Mouse (Mus musculus): ENCODE results near the gene Hemk1. TPM values are rescaled to one million over a fixed set of nuclear protein-coding genes. Genes with fewer than 3 reads are reported as not detected.

The Hemk1 gene
- polyA plus RNA-seq, 1 experiment, result 15.2 TPM

DNA sequence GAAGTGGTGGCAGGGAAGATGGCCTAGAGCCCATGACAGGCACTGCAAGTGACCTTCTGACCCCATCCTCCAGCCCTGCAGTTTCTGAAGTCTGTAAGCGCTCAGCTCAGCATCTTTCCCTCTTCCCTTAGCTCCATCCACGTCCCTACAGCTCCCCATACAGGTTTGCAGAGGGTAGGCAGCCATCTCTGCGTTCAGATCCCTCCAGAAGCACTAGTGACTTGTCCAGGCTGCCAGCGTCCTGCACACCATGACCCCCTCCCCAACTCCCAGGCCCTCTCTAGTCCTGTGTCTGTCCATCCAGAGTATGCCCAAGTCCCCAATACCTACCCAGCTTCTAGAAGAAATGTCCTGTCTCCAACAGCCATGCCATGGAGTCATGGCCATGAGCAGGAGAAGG, 60.0 kb downstream of the Hemk1 start:
- TF ChIP-seq GATA1 (IDR thresholded peaks at IDR 0.05; ENCODE audit: low read length), result no peak

DNA sequence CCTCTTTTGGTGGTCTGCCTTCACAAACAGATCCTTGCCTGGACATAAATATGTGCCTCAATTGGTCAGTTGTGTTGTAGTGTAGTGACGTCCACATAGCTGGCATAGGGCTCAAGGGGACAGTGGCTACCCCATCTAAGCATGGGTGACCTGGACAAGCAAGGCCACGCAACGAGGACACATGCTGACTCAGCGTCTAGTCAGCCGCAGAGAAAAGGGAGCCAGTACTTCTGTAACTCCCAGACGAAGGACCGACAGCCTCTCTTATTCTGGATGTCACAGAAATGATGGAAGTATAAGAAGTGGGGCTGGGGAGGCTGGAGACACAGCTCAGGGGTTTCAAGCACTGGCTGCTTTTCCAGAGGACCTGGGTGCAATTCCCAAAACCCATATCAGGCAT, 60.5 kb downstream of the Hemk1 start:
- no peak for TF ChIP-seq GATA1 (IDR thresholded peaks at IDR 0.05; ENCODE audit: low read length)

Other genes starting within 250 kb of the Hemk1 start
- gene Dock3, start 106.4 kb downstream of the Hemk1 start, polyA plus RNA-seq (2012), result not detected in 2 replicates
- 35.7 and 51.9 TPM in 2 replicates for gene Mapkapk3, start 48.5 kb downstream of the Hemk1 start, polyA plus RNA-seq (2012)
- gene Cish, start 42.3 kb downstream of the Hemk1 start, polyA plus RNA-seq (2012), result 121 and 125 TPM in 2 replicates
- 0.14 and 0.16 TPM in 2 replicates for gene 6430571L13Rik, start 2.3 kb upstream of the Hemk1 start, polyA plus RNA-seq (2012)
- not detected in 2 replicates for gene Cacna2d2, start 61.3 kb upstream of the Hemk1 start, polyA plus RNA-seq (2012)
- gene Tmem115, start 195.6 kb upstream of the Hemk1 start, polyA plus RNA-seq (2012), result 35.6 and 43.9 TPM in 2 replicates
- 11.6 and 11.7 TPM in 2 replicates for gene Cyb561d2, start 203.8 kb upstream of the Hemk1 start, polyA plus RNA-seq (2012)
- 0.68 and 0.92 TPM in 2 replicates for gene Nprl2, start 203.9 kb upstream of the Hemk1 start, polyA plus RNA-seq (2012)
- gene Zmynd10, start 208.9 kb upstream of the Hemk1 start, polyA plus RNA-seq (2012), result 0.28 and 0.44 TPM in 2 replicates
- gene Rassf1, start 213.2 kb upstream of the Hemk1 start, polyA plus RNA-seq (2012), result 10.7 and 15.9 TPM in 2 replicates
- 27.3 and 31.3 TPM in 2 replicates for gene Tusc2, start 224.9 kb upstream of the Hemk1 start, polyA plus RNA-seq (2012)
- 22.8 and 27.1 TPM in 2 replicates for gene Hyal2, start 229.6 kb upstream of the Hemk1 start, polyA plus RNA-seq (2012)
- gene Hyal1, start 238.6 kb upstream of the Hemk1 start, polyA plus RNA-seq (2012), result 1.3 and 1.4 TPM in 2 replicates
- gene Naa80, start 240.5 kb upstream of the Hemk1 start, polyA plus RNA-seq (2012), result 35.5 and 40.9 TPM in 2 replicates
- gene Hyal3, start 242.5 kb upstream of the Hemk1 start, polyA plus RNA-seq (2012), result 0.06 and 0.45 TPM in 2 replicates
- 131 and 135 TPM in 2 replicates for gene Ifrd2, start 249.3 kb upstream of the Hemk1 start, polyA plus RNA-seq (2012)